Mouse (Mus musculus) left cerebral cortex, postnatal 10 days (tissue): ENCODE measurements around the gene Miox. TPM values are rescaled to one million over a fixed set of nuclear protein-coding genes. Genes with fewer than 3 reads are reported as not detected.
A peak's percentile ranks its signal among the peaks of the same experiment; 100 is the strongest.

Experiments
- DNase-seq, 2 experiments: peaks; one replicate each; pipeline ENCODE4 v3.0.0; 2021 to 2022; ENCODE audit warnings: low spot score in 2 of 2, mixed read lengths in 1 of 2; ENCODE audit errors: extremely low spot score in 1 of 2
- intact Hi-C: fragments of 180-260 bp; cut with DNase I; formaldehyde crosslinking; loops from one replicate; pipeline ENCODE4 v1.15.1; 2025
- microRNA-seq: library from miRNA; unstranded; fragments of <30 nt; microRNA quantifications from one replicate; pipeline ENCODE4 v1.2.0, GENCODE M21; 2022
- total RNA-seq, 2 experiments: library from RNA; stranded (reverse); gene quantifications; 2 replicates each; pipeline ENCODE4 v1.2.3; 2021

Miox gene
- total RNA-seq, 2 experiments from 2014 or later = not detected

DNA sequence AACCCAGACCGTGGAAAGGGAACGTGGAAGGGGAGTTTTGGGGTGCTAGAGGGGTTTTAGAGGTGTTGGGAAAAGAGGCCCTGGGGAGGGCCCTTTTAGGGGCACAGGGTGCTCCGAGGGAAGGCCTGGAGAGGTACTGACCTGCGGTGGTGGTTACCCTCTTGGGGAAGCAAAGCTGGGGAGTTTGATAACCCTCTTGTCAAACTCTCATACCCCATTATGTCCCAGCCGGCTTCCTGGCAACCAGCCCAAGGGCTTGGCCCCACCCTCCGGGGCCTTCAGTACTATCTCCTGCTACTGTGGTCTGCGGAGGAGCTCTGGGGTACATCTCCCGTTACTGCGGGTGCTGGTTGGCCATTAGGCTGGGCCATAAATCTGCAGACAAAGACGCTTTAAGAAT, 45.2 kb downstream of the Miox start:
- DNase-seq = peak in 1 of 2 experiments; percentile 50
- intact Hi-C loops = no loop called here

DNA sequence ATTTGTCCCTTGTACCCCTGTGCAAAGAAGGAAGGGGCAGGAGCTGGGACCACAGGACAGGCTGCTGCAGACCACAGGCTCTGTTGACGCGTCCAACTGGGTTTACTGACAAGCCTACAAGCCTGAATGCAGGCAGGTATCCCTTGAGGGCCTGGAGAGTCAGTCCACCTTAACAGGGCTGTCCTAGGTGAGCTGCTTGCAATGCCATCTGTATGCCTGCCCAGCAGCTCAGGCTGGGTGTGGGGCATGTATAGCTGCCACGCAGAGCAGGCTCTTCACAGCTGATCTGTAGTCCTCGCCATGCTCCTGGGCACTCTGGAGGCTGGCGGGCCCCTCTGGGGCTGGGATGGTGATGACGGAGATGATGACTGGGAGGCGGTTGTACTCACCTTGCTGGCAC, 50.4 kb downstream of the Miox start, which contains the start of gene Klhdc7b:
Klhdc7b (plus strand) TSS at position 301 of the 400 bp plus-strand sequence.
- intact Hi-C loops = no loop called here
- DNase-seq = no peak

Small RNAs within 50 kb of the gene (microRNA-seq; reads per million reads assigned to microRNA genes)
- gene Mir6959 = 5.7 reads per million, percentile 20 among the genes with 10 or more reads in this experiment

Other genes starting within 250 kb of the Miox start
- 10 to 100 TPM; 19.1 to 20.6 TPM for gene Selenoo, start 245.3 kb upstream of the Miox start, total RNA-seq
- 10 to 100 TPM; 26.3 to 30.3 TPM for gene Tubgcp6, start 211.3 kb upstream of the Miox start, total RNA-seq
- 10 to 100 TPM; 18.1 to 19.3 TPM for gene Hdac10, start 205.7 kb upstream of the Miox start, total RNA-seq
- 1 to 10 TPM; 5.0 to 5.3 TPM for gene Mapk12, start 193.7 kb upstream of the Miox start, total RNA-seq
- 10 to 100 TPM; 24.7 to 28.2 TPM for gene Mapk11, start 184.8 kb upstream of the Miox start, total RNA-seq
- gene Plxnb2, start 153.6 kb upstream of the Miox start, total RNA-seq = 10 to 100 TPM; 49.0 to 52.3 TPM
- gene Dennd6b, start 137.9 kb upstream of the Miox start, total RNA-seq = 10 to 100 TPM; 41.4 to 41.8 TPM
- gene Ppp6r2, start 122.8 kb upstream of the Miox start, total RNA-seq = 100 to 1,000 TPM; 154 to 159 TPM
- gene Sbf1, start 19.1 kb upstream of the Miox start, total RNA-seq = 100 to 1,000 TPM; 180 to 205 TPM
- gene Adm2, start 11.7 kb upstream of the Miox start, total RNA-seq = not detected
- 10 to 100 TPM; 17.2 to 23.0 TPM for gene Lmf2, start 21.3 kb downstream of the Miox start, total RNA-seq
- gene Ncaph2, start 21.3 kb downstream of the Miox start, total RNA-seq = 10 to 100 TPM; 88.3 to 93.1 TPM
- gene Sco2, start 39.4 kb downstream of the Miox start, total RNA-seq = 10 to 100 TPM; 28.6 to 30.5 TPM
- 1 to 10 TPM; 1.2 to 1.6 TPM for gene Tymp, start 42.6 kb downstream of the Miox start, total RNA-seq
- gene Odf3b, start 44.9 kb downstream of the Miox start, total RNA-seq = 1 to 10 TPM in 1 of 2 experiments, under 1 TPM in 1; 0.77 to 1.1 TPM
- not detected for gene Klhdc7b, start 50.5 kb downstream of the Miox start, total RNA-seq
- not detected for gene Syce3, start 76.1 kb downstream of the Miox start, total RNA-seq
- 1 to 10 TPM; 2.4 to 2.5 TPM for gene Cpt1b, start 91.5 kb downstream of the Miox start, total RNA-seq
- 1 to 10 TPM; 1.6 to 2.6 TPM for gene C730034F03Rik, start 95.2 kb downstream of the Miox start, total RNA-seq
- not detected for gene Gm44502, start 95.3 kb downstream of the Miox start, total RNA-seq
- 10 to 100 TPM; 54.3 to 55.5 TPM for gene Chkb, start 95.5 kb downstream of the Miox start, total RNA-seq
- gene Mapk8ip2, start 119.5 kb downstream of the Miox start, total RNA-seq = 100 to 1,000 TPM; 189 to 195 TPM
- gene Arsa, start 143.0 kb downstream of the Miox start, total RNA-seq = 10 to 100 TPM; 33.1 to 33.4 TPM
- gene Shank3, start 165.2 kb downstream of the Miox start, total RNA-seq = 100 to 1,000 TPM; 196 to 197 TPM
- gene Acr, start 233.9 kb downstream of the Miox start, total RNA-seq = 1 to 10 TPM; 2.0 to 3.0 TPM